Mouse (Mus musculus): ENCODE results near the gene Mfrp.
A peak's percentile ranks its signal among the peaks of the same experiment; 100 is the strongest.
"Not testable (repeated sequence)": the region's sequence is repeated elsewhere in the genome, so short reads cannot be mapped to it uniquely, and the experiment has no call there.

Gene Mfrp

DNA sequence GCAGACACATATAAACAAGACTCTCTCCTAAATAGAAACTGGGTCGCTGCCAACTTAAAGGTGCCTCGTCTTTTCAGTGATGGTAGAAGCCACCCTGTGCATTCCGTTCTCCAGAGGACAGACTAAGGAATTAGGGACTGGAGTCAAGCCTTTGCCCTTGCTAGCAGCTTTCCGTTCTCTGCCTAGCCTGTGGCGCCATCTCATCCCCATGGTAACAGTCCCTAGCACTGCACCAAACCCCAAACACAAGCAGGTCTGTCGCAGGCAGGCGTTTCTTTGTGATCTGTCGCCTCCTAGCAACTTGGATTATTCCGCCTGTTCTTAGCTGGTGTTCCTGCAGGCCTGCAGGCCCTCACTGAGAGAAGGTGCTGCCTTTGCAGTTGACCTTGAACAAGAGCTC lies 5.0 kb upstream of the Mfrp start:
- no peak for DNase-seq (ENCODE audit: extremely low spot score, low read depth, low spot score)

DNA sequence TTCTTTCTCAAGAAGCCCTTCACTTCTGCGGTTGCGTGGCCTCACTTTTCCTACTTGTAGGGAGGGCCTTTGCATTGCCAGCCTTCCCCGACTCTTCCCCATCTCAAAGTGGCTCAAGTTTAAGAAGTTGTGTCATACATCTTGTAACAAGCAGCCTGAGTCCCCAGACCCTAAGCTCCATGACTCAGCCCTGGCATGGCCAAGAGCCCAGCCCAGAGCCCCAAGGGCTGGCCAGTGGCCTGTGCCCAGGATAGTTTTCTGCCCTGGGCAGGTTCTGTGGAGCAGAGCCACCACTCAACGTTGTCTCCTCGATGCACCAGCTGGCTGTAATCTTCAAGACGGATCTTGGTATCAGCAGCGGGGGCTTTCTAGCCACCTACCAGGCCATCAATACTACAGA lies 3.4 kb downstream of the Mfrp start:
- no peak for DNase-seq (ENCODE audit: extremely low spot score, low read depth, low spot score)

DNA sequence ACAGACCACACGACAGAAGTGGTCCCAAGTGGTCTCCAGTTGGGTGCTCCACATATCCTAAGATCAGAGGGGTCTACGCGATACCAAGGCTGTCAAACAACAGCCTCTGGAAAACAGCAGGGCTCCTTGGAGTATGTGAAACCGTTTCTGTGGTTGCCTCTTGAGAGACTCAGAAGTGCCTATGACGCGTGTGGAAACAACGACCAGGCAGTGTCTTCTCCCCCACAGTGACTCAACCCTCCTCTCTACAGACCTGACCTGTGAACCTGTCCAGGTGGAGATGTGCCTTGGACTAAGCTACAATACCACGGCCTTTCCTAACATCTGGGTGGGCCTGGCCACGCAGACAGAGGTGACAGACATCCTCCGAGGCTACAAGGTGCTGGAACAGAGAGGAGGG lies 4.3 kb downstream of the Mfrp start:
- no peak for DNase-seq (ENCODE audit: extremely low spot score, low read depth, low spot score)

DNA sequence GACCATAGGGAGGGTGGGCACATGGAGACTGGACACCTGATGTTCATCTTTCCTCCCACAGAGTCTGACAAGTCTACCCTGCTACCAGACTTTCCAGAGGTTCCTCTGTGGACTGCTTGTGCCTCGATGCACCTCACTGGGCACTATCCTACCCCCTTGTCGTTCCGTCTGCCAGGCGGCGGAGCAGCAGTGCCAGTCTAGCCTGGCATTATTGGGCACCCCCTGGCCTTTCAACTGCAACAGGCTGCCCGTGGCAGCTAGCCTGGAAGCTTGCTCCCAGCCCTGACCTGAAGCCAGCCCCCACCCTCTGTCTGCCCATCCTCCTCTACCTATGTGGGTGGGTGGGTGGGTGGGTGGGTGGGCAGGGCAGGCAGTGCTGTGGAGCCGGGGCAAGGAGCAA lies 4.7 kb downstream of the Mfrp start:
- DNase-seq (ENCODE audit: extremely low spot score, low read depth, low spot score), result no peak

DNA sequence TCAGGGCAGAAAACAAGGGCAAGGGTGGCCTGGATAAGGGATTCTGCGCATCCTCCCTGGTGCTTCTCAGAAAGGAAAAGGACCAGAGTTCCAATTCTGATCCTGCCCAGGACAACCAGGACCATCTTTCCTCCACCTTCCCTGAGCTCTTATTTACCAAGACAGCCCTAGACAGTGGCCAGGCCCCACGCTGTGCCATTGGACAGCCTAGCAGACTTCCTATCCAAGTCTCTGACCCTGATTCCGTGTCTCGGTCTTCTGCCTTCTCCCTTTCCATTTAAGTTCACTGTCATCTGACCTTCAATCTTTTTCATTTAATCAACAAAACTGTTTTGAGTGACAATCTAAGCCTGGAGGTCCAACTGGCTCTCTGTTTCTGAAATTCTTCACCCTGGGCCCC lies 5.1 kb downstream of the Mfrp start:
- no peak for DNase-seq (ENCODE audit: extremely low spot score, low read depth, low spot score)

DNA sequence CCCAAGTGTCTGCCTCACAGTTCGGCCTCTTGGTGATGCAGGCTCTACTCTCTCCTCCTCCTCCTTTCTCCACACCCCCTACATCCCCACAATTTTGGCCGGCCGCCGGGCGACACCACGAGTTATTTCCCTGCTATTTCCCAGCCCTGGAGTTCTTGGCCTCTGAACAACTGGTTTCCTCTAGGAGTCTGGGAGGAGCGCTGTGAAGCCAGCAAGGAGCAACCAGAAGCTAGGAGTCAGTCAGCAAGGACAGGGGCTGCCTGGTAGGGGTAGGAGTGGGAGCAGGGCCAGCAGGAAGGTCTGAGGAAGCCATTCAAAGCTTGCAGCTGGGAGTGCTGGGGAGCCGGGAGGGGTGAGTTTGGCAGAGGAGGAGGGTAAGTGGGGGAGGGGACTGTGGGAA lies 5.6 kb downstream of the Mfrp start, which contains the start of gene C1qtnf5:
Gene C1qtnf5 (plus strand): TSS at position 136 of the 400 bp plus-strand sequence.
- DNase-seq (ENCODE audit: extremely low spot score, low read depth, low spot score), result no peak

DNA sequence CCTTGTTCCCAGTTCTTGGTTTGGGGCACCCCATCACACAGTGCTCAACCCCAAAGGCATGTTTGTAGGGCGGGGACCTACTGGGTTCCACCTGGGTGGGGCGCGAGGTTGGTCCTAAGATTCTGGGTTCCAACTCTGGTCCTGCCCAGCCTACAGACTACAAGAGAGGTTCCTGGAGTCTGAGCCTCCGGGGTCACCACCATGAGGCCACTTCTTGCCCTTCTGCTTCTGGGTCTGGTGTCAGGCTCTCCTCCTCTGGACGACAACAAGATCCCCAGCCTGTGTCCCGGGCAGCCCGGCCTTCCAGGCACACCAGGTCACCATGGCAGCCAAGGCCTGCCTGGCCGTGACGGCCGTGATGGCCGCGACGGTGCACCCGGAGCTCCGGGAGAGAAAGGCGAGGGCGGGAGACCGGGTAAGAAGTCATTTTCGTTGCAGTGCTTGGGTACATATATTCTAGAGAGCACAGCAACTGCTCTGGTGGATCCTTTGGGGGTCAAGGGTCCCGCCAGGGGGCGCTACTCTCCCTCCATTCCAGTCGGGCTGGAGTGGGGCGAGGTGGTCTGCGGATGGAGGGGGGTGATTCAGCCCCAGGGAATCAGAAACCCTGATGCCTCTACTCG lies 6.1 kb downstream of the Mfrp start:
- DNase-seq (ENCODE audit: extremely low spot score, low read depth, low spot score), result no peak

DNA sequence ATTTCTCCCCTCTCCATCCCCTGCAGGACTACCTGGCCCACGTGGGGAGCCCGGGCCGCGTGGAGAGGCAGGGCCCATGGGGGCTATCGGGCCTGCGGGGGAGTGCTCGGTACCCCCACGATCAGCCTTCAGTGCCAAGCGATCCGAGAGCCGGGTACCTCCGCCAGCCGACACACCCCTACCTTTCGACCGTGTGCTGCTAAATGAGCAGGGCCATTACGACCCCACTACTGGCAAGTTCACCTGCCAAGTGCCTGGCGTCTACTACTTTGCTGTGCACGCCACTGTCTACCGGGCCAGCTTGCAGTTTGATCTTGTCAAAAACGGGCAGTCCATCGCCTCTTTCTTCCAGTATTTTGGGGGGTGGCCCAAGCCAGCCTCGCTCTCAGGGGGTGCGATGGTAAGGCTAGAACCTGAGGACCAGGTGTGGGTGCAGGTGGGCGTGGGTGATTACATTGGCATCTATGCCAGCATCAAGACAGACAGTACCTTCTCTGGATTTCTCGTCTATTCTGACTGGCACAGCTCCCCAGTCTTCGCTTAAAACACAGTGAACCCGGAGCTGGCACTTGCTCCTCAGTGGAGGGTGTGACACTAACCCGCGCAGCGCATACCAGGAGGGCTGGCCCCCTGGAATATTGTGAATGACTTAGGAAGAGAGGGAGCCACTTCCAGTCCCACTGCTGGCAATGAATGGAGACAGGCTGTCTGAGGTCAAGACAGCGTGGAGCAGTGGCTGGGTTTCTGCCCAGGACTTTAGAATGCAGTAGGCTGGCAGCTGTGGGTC lies 6.9 kb downstream of the Mfrp start:
- DNase-seq (ENCODE audit: extremely low spot score, low read depth, low spot score), result no peak

DNA sequence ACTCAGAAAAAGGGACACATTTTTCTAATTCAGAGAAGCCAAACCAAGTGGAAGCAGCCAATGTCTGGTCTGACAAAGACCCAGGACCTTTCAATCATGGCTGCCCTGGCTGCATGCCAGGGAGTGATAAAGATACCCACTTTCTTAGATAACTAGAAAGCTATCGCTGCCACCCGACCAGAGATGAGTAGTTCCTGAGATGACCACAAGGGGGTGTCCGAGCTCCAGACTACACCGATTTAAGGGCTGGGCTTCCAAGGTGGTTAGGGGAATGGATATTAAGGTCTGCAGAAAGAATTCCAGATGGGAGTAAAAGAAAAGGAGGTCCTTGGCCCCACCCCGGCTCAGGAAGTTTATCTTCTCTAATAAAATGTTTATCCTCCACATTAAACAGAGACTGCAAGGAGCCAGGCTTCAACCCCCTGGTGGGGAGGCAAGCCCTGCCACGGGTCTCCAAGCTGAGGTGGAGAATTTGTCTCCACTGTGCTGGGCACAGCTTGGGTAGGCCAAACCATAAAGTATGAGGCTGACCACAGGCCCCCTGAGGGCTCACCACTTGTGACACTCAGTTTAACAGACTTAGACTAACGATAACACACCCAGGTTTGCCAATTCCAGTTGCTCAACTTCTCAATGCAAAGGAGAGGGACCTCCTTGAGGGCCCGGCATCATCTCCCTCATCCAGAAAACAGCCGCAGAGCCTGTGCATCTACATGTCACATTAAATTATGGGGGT lies 8.0 kb downstream of the Mfrp start:
- no peak for DNase-seq (ENCODE audit: extremely low spot score, low read depth, low spot score)

DNA sequence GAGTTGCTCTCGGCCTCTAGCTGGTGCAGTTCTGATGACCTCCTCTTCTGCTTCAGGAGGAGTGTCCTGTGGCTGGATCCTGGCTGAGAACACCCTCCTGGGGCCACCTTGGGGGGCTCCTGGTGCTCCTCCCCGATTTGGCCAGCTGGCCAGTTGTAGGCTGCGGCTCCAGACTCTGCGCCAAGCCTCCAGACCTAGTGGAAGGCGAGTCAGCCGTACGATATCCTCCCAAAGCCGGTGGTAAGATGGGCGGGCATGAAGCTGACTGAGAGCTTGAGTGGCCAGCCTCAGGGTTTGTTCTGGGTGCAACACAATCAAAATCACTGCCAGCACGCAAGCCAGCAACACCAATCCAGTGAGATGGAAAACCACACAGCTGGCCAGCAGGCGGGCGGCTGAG lies 10.4 kb downstream of the Mfrp start:
- DNase-seq (ENCODE audit: extremely low spot score, low read depth, low spot score), result not testable (repeated sequence)

DNA sequence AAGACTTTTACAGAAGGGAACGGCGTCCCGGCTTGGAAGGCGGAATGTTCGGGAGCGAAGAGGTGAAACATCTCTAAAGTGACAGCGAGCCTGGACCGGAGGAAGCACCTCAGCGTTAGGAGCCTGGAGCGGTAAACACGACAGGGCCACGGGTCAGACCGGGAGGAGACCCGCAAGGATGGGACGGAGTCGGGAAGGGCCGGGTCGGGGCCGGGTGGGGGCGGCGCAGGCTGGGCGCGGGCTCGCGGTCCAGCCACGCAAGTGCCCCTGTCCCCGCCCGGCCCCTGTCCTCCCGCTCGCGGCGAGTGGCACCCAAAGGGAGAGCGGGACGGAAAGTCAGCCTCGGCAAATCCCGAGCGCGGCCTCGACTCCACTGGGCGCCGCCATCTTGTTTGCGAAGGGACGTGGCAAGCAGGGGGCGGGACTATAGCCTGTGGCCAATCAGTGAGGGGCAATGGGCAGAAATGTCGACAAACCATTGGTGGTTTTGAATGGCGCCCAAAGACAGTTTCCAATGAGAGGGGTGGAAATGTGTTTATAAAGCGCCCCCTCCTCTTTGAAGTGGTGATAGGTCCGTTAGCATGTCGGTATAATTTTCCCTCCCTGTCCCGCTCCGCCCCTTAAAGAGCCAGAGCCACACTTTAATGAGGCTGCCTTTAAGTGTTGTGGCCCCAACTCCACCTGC lies 11.7 kb downstream of the Mfrp start, which contains the start of the genes Gm49380 and Rnf26:
Gene Gm49380 (minus strand): TSS at position 396 of the 685 bp plus-strand sequence.
Gene Rnf26 (minus strand): TSS at position 413 of the 685 bp plus-strand sequence.
- peak; percentile 94 for DNase-seq (ENCODE audit: extremely low spot score, low read depth, low spot score)

DNA sequence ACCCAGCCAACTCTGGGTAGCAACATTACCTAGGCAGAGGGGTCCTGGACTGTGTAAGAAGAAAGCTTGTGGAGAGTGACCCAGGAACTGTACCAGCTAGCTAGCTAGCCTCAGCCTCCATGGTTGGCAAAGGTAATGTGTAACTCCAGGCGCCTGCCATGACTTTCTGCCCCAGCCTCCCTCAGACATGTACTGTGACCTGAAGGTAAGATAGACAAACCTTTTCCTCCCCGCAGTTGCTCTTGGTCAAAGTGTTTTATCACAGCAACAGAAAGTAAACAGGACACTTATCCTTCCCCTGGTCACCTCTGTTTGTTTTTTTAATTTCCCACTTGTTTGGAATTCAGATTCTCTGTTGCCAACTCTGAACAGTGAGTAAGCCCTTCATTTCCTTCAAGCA lies 12.9 kb downstream of the Mfrp start:
- DNase-seq (ENCODE audit: extremely low spot score, low read depth, low spot score), result no peak

DNA sequence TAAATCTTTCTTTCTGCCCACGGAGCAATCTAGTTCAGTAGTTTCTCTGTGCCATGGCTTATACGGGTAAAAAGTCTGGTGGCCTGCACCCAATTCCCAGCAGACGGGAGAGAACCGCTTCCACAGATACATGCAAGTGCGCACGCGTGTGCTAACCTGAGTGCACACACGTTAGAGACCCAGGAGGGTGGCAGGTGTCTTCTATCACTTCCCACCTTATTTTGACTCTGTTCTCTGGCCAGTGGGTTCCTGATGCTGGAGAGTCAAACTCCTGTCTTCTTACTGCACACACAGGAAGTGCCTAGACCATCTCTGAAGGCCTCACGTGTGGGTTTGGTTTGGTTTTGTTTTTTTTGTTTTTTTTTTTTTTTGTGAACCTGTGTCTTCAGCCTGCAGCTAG lies 14.1 kb downstream of the Mfrp start:
- DNase-seq (ENCODE audit: extremely low spot score, low read depth, low spot score), result no peak

DNA sequence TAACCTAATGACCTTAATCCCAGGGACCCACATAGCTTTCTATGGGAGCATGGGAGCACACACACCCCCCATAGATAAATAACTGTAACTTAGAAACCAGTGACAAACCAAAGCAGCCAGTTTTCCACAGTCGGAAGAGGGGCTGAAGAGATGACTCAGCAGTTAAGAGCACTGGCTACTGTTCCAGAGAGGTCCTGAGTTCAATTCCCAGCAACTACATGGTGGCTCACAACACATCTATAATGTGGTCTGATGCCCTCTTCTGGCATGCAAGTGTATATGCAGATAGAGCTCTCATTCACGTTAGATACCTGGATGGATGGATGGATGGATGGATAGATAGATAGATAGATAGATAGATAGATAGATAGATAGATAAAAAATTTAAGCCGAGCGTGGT lies 14.7 kb downstream of the Mfrp start:
- no peak for DNase-seq (ENCODE audit: extremely low spot score, low read depth, low spot score)

DNA sequence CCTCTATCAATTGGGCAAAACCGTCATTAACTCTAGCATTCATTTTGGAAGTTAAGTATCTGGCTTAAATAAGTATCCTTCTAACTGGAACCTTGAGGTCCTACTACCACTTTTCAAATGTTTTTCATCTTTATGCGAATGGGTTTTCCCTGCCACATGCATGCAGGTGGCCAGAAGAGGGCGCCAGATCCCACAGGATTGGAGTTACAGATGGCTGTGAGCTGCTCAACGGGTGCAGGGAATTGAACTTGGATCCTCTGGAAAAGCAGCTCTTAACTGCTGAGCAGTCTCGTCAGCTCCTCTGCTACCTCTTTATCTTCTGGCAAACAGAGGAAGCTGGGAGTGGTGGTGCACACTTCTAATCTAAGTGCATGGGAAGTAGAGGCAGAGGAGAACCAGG lies 17.5 kb downstream of the Mfrp start:
- DNase-seq (ENCODE audit: extremely low spot score, low read depth, low spot score), result no peak

DNA sequence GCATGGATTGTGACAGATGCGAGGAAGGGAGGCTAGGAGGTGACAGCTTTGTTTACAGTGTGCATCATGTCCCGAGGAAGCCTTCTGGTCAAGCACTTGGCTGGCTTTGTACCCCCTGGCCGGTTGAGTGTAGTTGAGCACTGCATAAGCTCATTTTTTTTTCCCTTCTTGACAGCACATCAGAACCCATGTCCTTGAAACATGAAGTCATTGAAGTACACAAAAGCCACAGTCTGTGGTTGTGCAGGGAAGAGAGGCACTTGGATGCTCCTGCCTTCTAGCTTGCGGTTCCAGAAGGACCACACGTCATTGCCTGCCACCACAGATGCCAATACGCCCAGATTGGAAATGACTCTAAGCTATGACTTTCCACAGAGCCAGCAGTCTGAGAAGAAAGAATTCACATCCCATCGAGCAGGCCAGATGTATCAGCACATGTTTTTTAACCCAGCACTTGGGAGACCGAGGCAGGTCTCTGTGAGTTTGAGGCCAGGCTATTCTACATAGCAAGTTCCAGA lies 18.5 kb downstream of the Mfrp start:
- no peak for DNase-seq (ENCODE audit: extremely low spot score, low read depth, low spot score)

DNA sequence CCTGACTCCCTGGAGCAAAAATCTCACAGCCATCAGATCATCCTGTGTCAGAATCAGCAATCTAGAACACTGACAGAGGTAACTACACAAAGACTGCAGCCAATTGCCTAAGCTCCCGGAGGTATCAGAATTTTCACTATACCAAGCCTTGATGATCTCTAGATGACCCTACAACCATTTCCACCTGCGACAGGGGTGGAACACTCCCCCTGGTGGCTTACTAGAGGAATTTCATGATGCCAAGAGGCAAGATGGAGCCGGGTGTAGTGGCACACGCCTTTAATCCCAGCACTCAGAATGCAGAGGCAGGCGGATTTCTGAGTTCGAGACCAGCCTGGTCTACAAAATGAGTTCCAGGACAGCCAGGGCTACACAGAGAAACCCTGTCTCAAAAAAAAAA lies 22.8 kb downstream of the Mfrp start:
- DNase-seq (ENCODE audit: extremely low spot score, low read depth, low spot score), result no peak

DNA sequence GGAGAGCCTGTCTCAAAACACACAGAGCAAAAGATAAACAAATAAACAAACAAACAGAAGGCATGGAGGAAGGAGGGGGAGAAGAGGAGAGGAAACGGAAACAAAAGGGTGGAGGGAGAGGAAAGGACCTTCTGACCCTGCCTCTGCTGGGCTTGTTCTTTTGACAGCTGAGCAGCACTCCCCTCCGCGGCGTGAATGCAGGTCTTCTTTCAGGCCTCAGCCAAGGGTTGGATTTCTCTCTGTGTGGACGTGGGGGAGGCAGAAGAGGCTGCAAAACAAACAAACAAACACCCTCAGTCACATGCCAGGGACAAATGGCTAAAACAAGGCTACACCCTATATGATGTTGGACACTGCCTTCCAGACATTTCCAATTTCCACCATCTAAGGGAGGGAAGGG lies 23.5 kb downstream of the Mfrp start:
- no peak for DNase-seq (ENCODE audit: extremely low spot score, low read depth, low spot score)

DNA sequence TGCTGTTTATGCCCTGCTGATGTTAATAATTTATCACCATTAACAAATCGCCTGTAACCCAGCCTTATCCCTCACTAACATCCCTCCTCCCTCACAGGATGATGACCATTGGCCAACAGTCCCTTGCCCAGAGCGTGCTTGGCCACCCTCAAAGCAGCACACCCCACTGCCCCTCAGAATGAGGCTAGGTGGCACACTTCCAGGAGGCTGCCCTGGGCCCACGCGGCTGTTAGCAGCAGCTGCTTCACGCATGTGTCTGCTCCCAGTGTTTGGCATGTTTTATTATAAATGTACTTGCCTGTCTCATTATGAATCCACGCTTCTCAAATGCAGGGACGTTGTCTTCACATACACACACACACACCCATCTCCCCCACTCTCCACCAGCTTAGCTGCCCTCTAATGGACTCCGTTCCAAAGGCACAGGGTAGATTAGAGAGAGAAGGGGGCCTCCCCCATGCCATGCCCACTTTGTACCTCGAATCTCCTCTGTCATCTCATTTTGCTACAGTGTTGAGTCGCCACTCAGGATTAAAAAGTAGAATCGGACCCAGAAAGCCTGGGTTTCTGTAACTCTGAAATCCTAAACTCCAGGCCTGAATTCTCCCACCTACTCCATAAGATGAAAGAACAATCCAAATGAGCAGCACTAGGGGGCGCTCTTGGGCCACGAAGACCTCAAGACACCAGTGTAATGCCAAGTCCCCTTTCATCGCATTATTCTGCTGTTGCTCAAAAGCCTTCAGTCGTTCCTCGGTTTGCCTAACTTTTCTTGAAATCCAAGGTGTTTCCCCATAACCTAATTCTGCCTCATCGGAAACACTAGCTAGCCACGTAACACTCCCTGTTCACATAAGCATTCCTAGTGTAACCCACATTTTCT lies 24.3 kb downstream of the Mfrp start:
- DNase-seq (ENCODE audit: extremely low spot score, low read depth, low spot score), result peak; percentile 85

DNA sequence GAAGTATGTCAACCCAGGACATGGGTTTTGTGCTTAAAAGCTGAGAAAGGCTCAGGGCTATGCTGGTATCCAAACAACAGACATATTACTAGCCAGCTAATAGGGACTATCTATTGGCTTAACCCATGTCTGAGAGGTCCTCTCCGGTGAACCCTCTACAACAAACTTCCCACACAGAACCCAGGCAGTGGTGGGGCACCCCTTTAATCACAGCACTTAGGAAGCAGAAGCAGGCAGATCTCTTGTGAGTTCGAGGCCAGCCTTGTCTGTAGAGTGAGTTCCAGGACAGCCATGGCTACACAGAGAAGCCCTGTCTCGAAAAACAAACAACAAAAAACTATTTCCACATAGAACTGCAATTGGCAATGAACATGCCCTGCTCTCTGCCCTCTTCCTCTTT lies 25.2 kb downstream of the Mfrp start:
- no peak for DNase-seq (ENCODE audit: extremely low spot score, low read depth, low spot score)
